Mouse (Mus musculus) embryonic fibroblast, embryonic 13.5 days (primary cell): ENCODE measurements around the gene Zbtb40. TPM values are rescaled to one million over a fixed set of nuclear protein-coding genes. Genes with fewer than 3 reads are reported as not detected.

Experiments used
- H3K27ac ChIP-seq: 2 replicates; pipeline ENCODE4 v1.5.1; 2012; ENCODE audit warnings: low read length, control low read depth, inconsistent platforms; ENCODE audit not compliant: insufficient read depth
- H3K4me1 ChIP-seq: 2 replicates; pipeline ENCODE4 v1.6.1; 2011; ENCODE audit warnings: low read length; ENCODE audit not compliant: control insufficient read depth, insufficient read depth
- H3K4me3 ChIP-seq: 2 replicates; pipeline ENCODE4 v1.5.1; 2011; ENCODE audit warnings: mild to moderate bottlenecking, control low read depth, low read length; ENCODE audit not compliant: insufficient read depth
- CTCF ChIP-seq: IDR thresholded peaks from 2 replicates; pipeline ENCODE4 v1.5.1; 2011; ENCODE audit warnings: mild to moderate bottlenecking, control low read depth, low read length, moderate library complexity, borderline replicate concordance; ENCODE audit not compliant: insufficient read depth
- POLR2A ChIP-seq: IDR thresholded peaks from 2 replicates; pipeline ENCODE4 v1.6.1; 2011; ENCODE audit warnings: low read depth, mild to moderate bottlenecking, control low read depth, low read length, moderate library complexity
- polyA plus RNA-seq: library from polyadenylated mRNA; stranded (reverse); fragments of >200 nt; gene quantifications from 2 replicates; pipeline ENCODE4 v1.2.4, GENCODE M21; 2011; ENCODE audit warnings: low read depth; ENCODE audit not compliant: missing spikeins, insufficient read length

The Zbtb40 gene
- polyA plus RNA-seq, 1 experiment: 4.9 TPM

DNA sequence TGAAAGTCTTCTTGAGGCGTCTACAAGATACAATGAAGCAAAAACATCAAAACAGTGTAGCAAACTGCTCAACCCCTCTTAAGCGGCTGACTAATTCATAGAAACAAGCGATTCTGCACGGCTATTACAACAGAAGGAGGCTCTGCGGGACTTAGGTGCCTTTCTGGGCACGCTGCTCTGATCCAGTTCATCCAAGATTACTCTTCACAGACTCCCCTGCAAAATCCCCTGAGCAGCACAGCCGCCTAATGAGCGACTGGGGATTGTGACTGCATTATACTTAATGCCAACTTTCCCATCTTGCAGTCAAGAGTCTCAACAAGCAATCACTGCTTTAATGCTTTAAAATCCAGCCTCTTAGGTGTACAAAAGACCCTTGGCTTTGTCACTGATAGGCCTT, 10.5 kb downstream of the Zbtb40 start:
- Histone ChIP-seq H3K4me1 (peaks cover 12% of the 10 kb centered on the region; the same call in 1 of the 2 replicates), H3K4me3 (no peak overlapping the region), H3K27ac (no peak overlapping the region)
- TF ChIP-seq CTCF: no peak
- TF ChIP-seq POLR2A: no peak

DNA sequence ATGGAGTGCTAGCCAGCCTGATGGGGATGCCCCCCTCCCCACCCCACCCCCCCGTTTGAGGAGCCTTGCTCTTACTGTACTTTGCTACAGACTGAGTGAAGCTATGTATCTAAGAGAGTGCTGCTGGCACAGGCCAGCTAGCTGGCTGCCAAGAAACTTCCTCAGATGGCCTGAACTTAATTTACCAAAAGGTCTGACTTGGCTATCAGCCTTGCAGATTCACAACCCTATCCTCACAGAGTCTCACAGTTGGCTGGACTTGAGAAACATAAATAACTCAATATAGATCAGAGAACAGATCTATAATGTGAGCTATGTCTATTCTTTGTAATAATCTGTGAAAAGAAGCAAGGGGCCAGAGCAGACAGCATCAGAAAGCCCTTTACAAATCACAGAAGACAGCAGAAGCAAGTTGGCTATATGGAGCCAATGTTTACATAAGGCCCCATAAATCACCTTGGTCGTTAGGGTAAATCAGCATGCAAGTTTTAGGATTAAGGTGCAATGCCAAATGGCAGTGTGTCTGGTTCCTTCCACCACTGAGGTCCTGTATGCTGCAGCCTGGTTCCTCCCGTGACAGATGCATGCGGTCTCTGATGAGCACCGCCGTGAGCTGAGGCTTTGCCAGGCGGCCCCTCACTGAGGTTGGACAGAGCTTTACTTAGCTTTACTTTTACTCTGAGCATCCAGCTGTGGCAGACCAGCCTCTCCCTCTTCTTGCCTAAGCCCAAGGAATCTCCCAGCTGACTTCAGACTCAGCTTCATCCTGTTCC, 15.3 kb downstream of the Zbtb40 start:
- H3K27ac ChIP-seq: no peak overlapping the region
- H3K4me3 ChIP-seq: no peak overlapping the region
- H3K4me1 ChIP-seq: peaks cover 8% of the 10 kb centered on the region; the same call in 1 of the 2 replicates
- TF ChIP-seq CTCF (no peak), POLR2A (no peak)

DNA sequence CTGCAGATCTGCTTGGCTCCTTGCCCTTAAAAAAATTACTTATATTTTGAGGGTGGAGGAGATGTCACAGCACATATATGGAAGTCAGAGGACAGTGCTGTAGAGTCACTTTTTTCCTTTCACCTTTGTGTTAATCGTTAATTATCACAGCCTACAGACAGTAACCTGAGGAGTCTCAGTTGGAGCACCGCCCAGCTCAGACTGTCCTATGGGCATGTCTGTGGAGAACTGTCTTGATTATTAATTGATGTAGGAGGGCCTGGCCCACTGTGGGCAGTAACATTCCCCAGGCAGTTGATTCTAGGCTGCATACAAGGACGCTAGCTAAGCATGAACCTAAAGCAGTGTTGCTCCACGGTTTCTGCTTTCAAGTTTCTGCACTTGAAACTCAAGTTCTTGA, 16.1 kb downstream of the Zbtb40 start:
- TF ChIP-seq POLR2A (no peak), CTCF (no peak)
- Histone ChIP-seq H3K27ac (no peak overlapping the region), H3K4me3 (no peak overlapping the region), H3K4me1 (peaks cover 8% of the 10 kb centered on the region; the same call in 1 of the 2 replicates)

DNA sequence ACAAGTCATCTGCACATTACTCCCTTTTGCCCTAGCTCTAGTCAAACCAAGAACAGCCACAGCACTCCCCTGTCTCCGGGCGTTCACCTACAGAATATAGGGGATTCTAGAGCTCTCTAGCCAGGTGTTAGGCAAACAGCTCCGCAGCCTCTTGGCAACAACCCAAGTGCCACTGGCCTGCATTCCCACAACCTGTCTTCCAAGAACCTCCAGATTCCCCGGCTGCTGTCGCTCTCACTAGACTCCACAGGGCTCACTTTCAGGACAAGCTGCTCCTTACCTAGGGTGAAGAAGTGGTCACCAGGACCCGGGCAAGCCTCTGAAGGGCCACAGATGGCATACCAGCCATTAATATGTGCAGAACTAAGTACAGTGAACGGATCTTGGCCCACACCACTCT, 17.3 kb downstream of the Zbtb40 start:
- TF ChIP-seq CTCF: no peak
- no peak for TF ChIP-seq POLR2A
- no peak overlapping the region for H3K4me3 ChIP-seq
- peaks cover 8% of the 10 kb centered on the region for H3K4me1 ChIP-seq
- no peak overlapping the region for H3K27ac ChIP-seq

DNA sequence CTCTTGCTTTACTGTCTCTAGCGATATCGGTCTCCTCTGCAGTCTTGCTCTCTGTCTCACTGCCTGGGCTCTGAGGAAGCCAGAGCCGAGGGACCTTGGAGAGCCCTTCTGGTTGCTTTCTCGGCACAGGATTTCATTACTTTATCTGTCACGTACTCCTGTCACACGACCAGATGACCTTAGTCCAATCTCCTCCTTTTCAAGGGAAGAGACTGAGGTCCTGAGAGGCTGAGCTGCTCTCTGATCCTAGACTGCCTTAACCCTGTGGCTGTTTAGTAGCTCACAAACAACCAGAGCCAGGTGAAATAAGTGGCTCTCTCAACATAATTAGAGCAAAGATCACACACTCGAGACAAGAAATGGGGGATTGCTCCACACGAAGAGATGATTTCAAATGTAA, 19.3 kb downstream of the Zbtb40 start:
- no peak overlapping the region for H3K4me3 ChIP-seq
- H3K4me1 ChIP-seq: peaks cover 11% of the 10 kb centered on the region
- TF ChIP-seq POLR2A (no peak), CTCF (no peak)
- H3K27ac ChIP-seq: no peak overlapping the region

DNA sequence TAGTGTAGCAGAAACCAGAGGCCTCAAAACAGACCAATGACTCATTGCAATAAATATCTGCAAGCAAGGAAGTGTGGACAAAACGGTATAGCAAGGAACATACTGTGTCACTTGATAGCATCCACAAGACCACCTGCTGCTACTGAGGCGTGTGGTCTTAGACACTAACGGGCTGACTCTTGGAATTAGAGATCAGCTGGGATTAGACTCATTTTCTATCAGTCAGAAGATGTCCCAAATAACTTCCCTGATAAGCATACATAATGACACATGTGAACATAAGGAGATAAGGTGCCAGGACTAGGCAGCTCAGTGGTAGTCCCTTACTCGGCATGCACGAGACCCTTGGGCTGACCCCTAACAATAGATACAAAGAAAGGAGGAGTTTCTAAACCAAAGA, 21.6 kb downstream of the Zbtb40 start:
- peaks cover 2% of the 10 kb centered on the region for H3K4me1 ChIP-seq
- no peak for TF ChIP-seq POLR2A
- no peak for TF ChIP-seq CTCF
- H3K27ac ChIP-seq: no peak overlapping the region
- H3K4me3 ChIP-seq: no peak overlapping the region

DNA sequence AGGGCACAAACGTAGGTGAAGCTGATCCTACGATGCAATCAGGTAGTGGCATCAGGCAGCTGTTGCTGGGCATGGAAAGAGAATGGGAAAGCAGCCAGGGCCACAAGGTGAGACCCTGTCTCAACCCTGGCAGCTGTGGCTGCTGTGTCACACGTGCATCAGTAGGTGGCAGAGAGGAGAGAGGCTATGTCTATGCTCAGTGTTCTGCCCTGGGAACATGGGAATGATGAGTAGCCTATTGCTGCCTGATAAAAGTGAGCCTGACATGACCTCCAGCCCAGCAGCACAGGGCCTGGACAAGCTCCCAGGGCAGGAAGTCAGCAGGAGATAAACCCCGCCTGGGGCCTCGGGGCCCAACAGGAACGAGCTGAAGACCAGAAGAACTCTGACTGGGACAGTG, 23.0 kb downstream of the Zbtb40 start:
- Histone ChIP-seq H3K4me3 (no peak overlapping the region), H3K27ac (no peak overlapping the region), H3K4me1 (peaks cover 2% of the 10 kb centered on the region)
- TF ChIP-seq POLR2A (no peak), CTCF (no peak)

DNA sequence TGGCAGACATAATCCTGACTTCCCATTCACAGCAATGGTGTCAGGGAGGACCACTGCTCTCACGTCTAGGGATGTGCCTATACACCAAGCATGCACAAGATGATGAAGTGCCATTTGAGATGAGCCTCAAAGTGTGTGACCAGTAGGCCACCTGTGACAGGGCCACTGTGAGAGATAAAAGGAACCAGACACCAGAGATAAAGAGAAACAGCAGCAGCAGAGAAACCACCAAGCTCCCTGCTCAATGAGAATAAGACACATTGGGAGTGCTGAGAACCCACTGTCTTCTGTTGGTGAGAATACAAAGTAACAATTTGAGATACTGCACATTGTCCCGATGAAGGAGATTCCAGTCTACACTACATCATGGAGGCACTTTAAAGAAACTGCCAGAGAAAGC, 23.5 kb downstream of the Zbtb40 start:
- TF ChIP-seq POLR2A: no peak
- TF ChIP-seq CTCF: no peak
- peaks cover 2% of the 10 kb centered on the region for H3K4me1 ChIP-seq
- H3K27ac ChIP-seq: no peak overlapping the region

DNA sequence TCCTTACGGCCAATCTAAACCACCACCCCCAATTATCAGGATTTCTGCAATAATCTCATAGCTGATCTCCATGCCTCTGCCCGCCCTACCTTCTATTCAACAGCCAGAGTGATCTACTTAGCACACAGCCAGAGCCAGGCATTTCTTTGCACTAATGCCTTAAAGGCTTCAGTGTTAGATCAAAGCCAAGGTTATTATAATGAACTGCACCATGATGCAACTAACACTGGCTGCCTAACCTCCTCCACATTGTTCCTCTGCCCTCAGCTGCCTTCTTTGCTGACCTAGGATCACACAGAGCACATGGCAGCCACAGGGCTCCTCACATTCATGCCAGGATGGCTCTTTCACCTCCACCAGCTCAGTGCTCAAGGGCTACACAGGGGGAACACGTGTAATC, 28.5 kb downstream of the Zbtb40 start:
- Histone ChIP-seq H3K27ac (no peak overlapping the region), H3K4me1 (peaks cover 2% of the 10 kb centered on the region; the same call in 1 of the 2 replicates), H3K4me3 (no peak overlapping the region)
- TF ChIP-seq POLR2A (no peak), CTCF (no peak)

More for the DNA sequence above, 23.5 kb downstream of the Zbtb40 start:
- no peak overlapping the region for H3K4me3 ChIP-seq

DNA sequence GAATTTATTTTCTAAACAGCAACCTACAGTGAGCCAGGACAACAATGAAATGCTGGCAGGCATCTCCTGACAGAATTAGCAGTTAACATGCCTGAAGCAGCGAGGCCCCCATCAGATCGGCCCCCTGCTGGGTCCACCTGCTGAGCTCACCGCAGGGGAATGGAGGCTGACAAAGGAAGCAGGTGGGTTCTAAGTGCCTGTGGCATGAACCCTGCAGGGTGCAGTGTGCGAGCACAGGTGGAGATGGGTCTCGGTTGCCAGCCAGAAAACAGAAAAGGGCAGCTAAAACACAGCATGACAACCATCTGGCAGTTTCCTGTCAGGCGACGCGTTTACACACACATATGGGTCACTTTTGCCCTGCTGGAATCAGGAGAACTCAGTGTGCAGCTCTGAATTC, 32.7 kb downstream of the Zbtb40 start:
- Histone ChIP-seq H3K4me3 (no peak overlapping the region), H3K27ac (no peak overlapping the region), H3K4me1 (no peaks in the 10 kb centered on the region)
- TF ChIP-seq POLR2A (no peak), CTCF (no peak)

DNA sequence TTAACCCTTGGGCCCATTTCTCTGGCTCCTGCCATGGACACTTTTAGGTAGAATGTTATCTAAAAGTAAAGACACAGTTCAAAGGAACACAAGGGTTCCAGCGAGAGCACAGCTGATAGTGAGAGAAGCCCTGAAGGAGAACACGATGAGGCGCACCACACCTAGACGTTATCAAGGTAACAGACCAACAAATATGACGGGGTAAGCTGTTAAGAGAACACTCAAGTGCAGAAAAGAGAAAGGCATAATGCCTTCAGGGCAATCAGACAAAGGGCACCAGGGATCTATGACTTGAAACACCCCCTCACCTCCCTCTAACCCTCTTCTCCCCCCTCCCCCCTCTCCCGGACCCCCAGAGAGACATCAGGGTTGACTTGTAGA, 33.1 kb downstream of the Zbtb40 start:
- Histone ChIP-seq H3K4me1 (no peaks in the 10 kb centered on the region), H3K27ac (no peak overlapping the region), H3K4me3 (no peak overlapping the region)
- TF ChIP-seq CTCF (no peak), POLR2A (no peak)
